Mouse (Mus musculus): ENCODE data around the gene Dolk.

GRCm38 (mm10) chr2:30253809-30254208 lies 32.3 kb downstream of the Dolk start:
- TF ChIP-seq CTCF (IDR thresholded peaks at IDR 0.05; ENCODE audit: extremely low read depth, insufficient read length, insufficient replicate concordance, low read depth, low read length) (no peak), POLR2A (IDR thresholded peaks at IDR 0.05; ENCODE audit: low read depth, low read length) (no peak)

Data from small intestine, adult 2 months (tissue).